Mouse (Mus musculus) bone marrow, adult 2 months (tissue): ENCODE data around the gene Tsga10. TPM values are rescaled to one million over a fixed set of nuclear protein-coding genes. Genes with fewer than 3 reads are reported as not detected.
"Not testable (repeated sequence)": the region's sequence is repeated elsewhere in the genome, so short reads cannot be mapped to it uniquely, and the experiment has no call there.

Experiments
- H3K27ac ChIP-seq: fragments of 200-500 bp; 2 replicates; pipeline ENCODE4 v1.5.1; 2012; ENCODE audit warnings: low read depth, mild to moderate bottlenecking, control low read depth, inconsistent platforms, low read length; ENCODE audit not compliant: control insufficient read depth, poor library complexity, insufficient read depth
- H3K4me1 ChIP-seq: fragments of 200-500 bp; 2 replicates; pipeline ENCODE4 v1.6.1; 2011; ENCODE audit warnings: low read length; ENCODE audit not compliant: control insufficient read depth, insufficient read depth
- H3K4me3 ChIP-seq: fragments of 200-500 bp; replicated peaks from 2 replicates; pipeline ENCODE3; 2011; ENCODE audit warnings: mild to moderate bottlenecking, low read depth, low read length, control low read depth; ENCODE audit not compliant: control insufficient read depth
- CTCF ChIP-seq: fragments of 200-500 bp; IDR thresholded peaks from 2 replicates; pipeline ENCODE4 v1.5.1; 2011; ENCODE audit warnings: low read length, control low read depth; ENCODE audit not compliant: control insufficient read depth, insufficient read depth
- POLR2A ChIP-seq: fragments of 200-500 bp; IDR thresholded peaks from 2 replicates; pipeline ENCODE4 v1.6.1; 2011; ENCODE audit warnings: low read depth, mild to moderate bottlenecking, control low read depth, low read length, borderline replicate concordance; ENCODE audit not compliant: control insufficient read depth
- WGBS: fragments of 180-500 bp; shearing (Covaris S2); methylation state at CpG from one replicate; pipeline ENCODE4 v1.1.7; 2018; 5-methylcytosine and 5-hydroxymethylcytosine counted together
- polyA plus RNA-seq: library from polyadenylated mRNA; stranded (reverse); fragments of >200 nt; gene quantifications from 2 replicates; pipeline ENCODE4 v1.2.4, GENCODE M21; 2011; ENCODE audit warnings: low replicate concordance; ENCODE audit not compliant: missing spikeins, insufficient read depth, insufficient read length

Tsga10 gene
- polyA plus RNA-seq, 1 experiment: 3.6 TPM

GRCm38 (mm10) chr1:37868640-37869039, 2.4 kb upstream of the Tsga10 start:
- WGBS: 11% methylated on average over 10 of the region's 10 CpGs
- H3K4me1 ChIP-seq: peaks cover 3% of the 10 kb centered on the region
- H3K4me3 ChIP-seq: peak overlapping the region; percentile 39
- no peak overlapping the region for H3K27ac ChIP-seq
- no peak for TF ChIP-seq CTCF
- no peak for TF ChIP-seq POLR2A

GRCm38 (mm10) chr1:37867684-37868322, 1.6 kb upstream of the Tsga10 start:
- Histone ChIP-seq H3K27ac (no peak overlapping the region), H3K4me3 (no peak overlapping the region), H3K4me1 (peaks cover 3% of the 10 kb centered on the region)
- TF ChIP-seq POLR2A: no peak
- no peak for TF ChIP-seq CTCF
- WGBS: 17% methylated on average over 10 of the region's 10 CpGs

GRCm38 (mm10) chr1:37867056-37867455, 827 bp upstream of the Tsga10 start:
- peak; percentile 75 for TF ChIP-seq CTCF
- no peak for TF ChIP-seq POLR2A
- 88% methylated on average over 1 of the region's 1 CpGs for WGBS
- Histone ChIP-seq H3K4me3 (no peak overlapping the region), H3K27ac (no peak overlapping the region), H3K4me1 (peaks cover 3% of the 10 kb centered on the region)

- 11% methylated on average over 23 of the region's 23 CpGs for WGBS
- Histone ChIP-seq H3K4me3 (peak overlapping the region; percentile 79), H3K4me1 (peaks cover 3% of the 10 kb centered on the region), H3K27ac (peak overlapping the region; percentile 73)
- TF ChIP-seq POLR2A: no peak
- no peak for TF ChIP-seq CTCF
Observed at GRCm38 (mm10) chr1:37865401-37866215, 621 bp downstream of the Tsga10 start.

- TF ChIP-seq CTCF (no peak), POLR2A (peak; percentile 91; the same call in 1 of the 2 replicates)
- 1% methylated on average over 90 of the region's 90 CpGs for WGBS
- peak overlapping the region; percentile 73 for H3K27ac ChIP-seq
- peak overlapping the region; percentile 79 for H3K4me3 ChIP-seq
- H3K4me1 ChIP-seq: peaks cover 6% of the 10 kb centered on the region
Observed at GRCm38 (mm10) chr1:37864511-37865400, 1.5 kb downstream of the Tsga10 start.

GRCm38 (mm10) chr1:37850696-37851095, 15.5 kb downstream of the Tsga10 start:
- WGBS: 63% methylated on average over 2 of the region's 2 CpGs
- Histone ChIP-seq H3K27ac (no peak overlapping the region), H3K4me3 (no peak overlapping the region), H3K4me1 (no peaks in the 10 kb centered on the region)
- TF ChIP-seq CTCF: no peak
- no peak for TF ChIP-seq POLR2A

GRCm38 (mm10) chr1:37846878-37847277, 19.4 kb downstream of the Tsga10 start:
- H3K27ac ChIP-seq: no peak overlapping the region
- no peak overlapping the region for H3K4me3 ChIP-seq
- WGBS: 85% methylated on average over 8 of the region's 8 CpGs
- no peaks in the 10 kb centered on the region for H3K4me1 ChIP-seq
- TF ChIP-seq POLR2A (no peak), CTCF (no peak)

- TF ChIP-seq POLR2A (no peak), CTCF (no peak)
- 75% methylated on average over 2 of the region's 2 CpGs for WGBS
- Histone ChIP-seq H3K4me1 (no peaks in the 10 kb centered on the region; the same call in 1 of the 2 replicates), H3K27ac (no peak overlapping the region), H3K4me3 (no peak overlapping the region)
Observed at GRCm38 (mm10) chr1:37831681-37832080, 34.5 kb downstream of the Tsga10 start.

- 52% methylated on average over 1 of the region's 1 CpGs for WGBS
- H3K27ac ChIP-seq, H3K4me3 ChIP-seq: not testable (repeated sequence)
Observed at GRCm38 (mm10) chr1:37802291-37802690, 63.9 kb downstream of the Tsga10 start.

More at GRCm38 (mm10) chr1:37802291-37802690, 63.9 kb downstream of the Tsga10 start:
- H3K4me1 ChIP-seq: not testable (repeated sequence)
